Mouse (Mus musculus): ENCODE results near the gene Bysl. TPM values are rescaled to one million over a fixed set of nuclear protein-coding genes. Genes with fewer than 3 reads are reported as not detected.

Gene Bysl
- polyA plus RNA-seq, 1 experiment from 2014 or later = 26.5 TPM

DNA sequence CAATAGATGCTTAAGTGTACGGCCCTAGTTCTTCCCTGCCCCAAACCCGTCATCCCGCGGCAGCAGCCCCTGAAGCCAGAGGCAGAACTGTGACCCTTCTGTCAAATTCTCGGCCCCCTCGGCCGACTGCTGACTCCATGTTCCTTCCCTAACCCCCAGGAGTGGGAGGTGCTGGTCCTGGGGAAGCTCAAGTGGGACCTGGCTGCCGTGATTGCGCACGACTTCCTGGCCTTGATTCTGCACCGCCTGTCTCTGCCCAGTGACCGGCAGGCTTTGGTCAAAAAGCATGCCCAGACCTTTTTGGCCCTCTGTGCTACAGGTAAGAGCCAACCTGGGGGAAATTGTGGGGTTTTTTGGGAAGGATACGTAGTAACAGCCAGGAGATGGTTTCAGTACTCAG, 14.0 kb downstream of the Bysl start:
- peaks cover 56% of the 10 kb centered on the region for H3K36me3 ChIP-seq
- H3K4me3 ChIP-seq (replicated peaks) = peak overlapping the region; percentile 93
- H3K27me3 ChIP-seq = no peaks in the 10 kb centered on the region
- H3K27ac ChIP-seq = peak overlapping the region; percentile 98
- H3K4me1 ChIP-seq = peaks cover 58% of the 10 kb centered on the region
- H3K4me2 ChIP-seq = peak overlapping the region; percentile 86
- WGBS = 59% methylated on average over 13 of the region's 13 CpGs
- H3K9ac ChIP-seq = peak overlapping the region; percentile 91
- ATAC-seq (replicated peaks; ENCODE audit: low FRiP score) = no peak
- no peaks in the 10 kb centered on the region for H3K9me3 ChIP-seq (replicated peaks)

DNA sequence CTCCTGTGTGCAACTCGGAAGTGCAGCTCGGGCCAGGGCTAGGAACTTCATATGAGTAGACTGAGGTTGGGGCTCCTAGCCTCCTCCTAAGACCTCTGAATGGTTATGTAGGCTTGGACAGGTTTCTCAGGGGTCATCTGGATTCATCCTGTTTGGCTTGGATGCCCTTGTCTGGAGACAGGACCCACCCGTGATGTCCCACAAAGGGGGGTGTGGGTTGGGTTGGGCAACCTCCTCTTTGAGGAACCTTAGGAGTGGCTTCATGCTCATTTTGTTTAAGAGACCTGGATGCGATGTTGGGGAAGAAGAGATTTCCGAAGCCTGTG, 14.5 kb downstream of the Bysl start:
- Histone ChIP-seq H3K27me3 (no peaks in the 10 kb centered on the region), H3K4me2 (peak overlapping the region; percentile 86), H3K9me3 (replicated peaks) (no peaks in the 10 kb centered on the region), H3K4me1 (peaks cover 58% of the 10 kb centered on the region), H3K27ac (peak overlapping the region; percentile 98), H3K9ac (peak overlapping the region; percentile 91), H3K36me3 (peaks cover 51% of the 10 kb centered on the region), H3K4me3 (replicated peaks) (peak overlapping the region; percentile 93)
- 62% methylated on average over 5 of the region's 5 CpGs for WGBS
- ATAC-seq (replicated peaks; ENCODE audit: low FRiP score) = no peak

DNA sequence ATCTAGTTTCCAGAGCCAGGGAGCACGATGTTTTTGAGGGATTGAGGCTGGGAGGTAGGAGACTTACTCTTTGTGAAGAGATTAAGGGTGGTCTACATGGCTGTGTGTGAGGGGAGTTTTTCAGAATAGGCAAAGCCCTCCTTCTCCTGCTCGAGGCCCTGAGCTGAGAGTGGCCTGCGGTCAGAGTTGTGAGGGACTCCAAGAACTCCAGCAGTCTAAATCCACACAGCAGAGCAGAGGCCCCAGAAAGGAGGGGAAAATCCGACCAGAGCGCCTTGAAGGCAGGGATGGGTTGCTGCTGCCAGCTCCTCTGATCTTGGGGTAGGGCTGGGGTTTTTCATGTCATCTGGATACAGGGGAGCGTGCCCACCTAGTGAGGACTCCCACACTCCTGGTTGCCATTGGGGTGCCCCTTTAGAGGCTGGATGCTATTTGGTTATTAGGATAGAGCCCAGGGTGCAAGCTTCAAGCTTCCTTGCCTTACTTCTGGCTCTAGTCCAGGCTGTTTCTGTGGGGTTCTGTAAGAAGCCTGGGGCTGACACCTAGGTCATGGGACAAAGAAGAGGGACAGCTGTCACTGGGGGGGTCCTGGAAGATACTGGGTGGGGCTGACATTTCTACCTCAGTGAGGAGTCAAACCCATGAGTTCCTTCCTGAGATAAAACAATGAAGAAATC, 15.0 kb downstream of the Bysl start:
- H3K9me3 ChIP-seq (replicated peaks) = no peaks in the 10 kb centered on the region
- peak overlapping the region; percentile 86 for H3K4me2 ChIP-seq
- H3K36me3 ChIP-seq = peaks cover 46% of the 10 kb centered on the region
- no peaks in the 10 kb centered on the region for H3K27me3 ChIP-seq
- WGBS = 23% methylated on average over 6 of the region's 6 CpGs
- ATAC-seq (replicated peaks; ENCODE audit: low FRiP score) = no peak
- peaks cover 58% of the 10 kb centered on the region for H3K4me1 ChIP-seq
- peak overlapping the region; percentile 93 for H3K4me3 ChIP-seq (replicated peaks)
- peak overlapping the region; percentile 98 for H3K27ac ChIP-seq
- H3K9ac ChIP-seq = peak overlapping the region; percentile 91

DNA sequence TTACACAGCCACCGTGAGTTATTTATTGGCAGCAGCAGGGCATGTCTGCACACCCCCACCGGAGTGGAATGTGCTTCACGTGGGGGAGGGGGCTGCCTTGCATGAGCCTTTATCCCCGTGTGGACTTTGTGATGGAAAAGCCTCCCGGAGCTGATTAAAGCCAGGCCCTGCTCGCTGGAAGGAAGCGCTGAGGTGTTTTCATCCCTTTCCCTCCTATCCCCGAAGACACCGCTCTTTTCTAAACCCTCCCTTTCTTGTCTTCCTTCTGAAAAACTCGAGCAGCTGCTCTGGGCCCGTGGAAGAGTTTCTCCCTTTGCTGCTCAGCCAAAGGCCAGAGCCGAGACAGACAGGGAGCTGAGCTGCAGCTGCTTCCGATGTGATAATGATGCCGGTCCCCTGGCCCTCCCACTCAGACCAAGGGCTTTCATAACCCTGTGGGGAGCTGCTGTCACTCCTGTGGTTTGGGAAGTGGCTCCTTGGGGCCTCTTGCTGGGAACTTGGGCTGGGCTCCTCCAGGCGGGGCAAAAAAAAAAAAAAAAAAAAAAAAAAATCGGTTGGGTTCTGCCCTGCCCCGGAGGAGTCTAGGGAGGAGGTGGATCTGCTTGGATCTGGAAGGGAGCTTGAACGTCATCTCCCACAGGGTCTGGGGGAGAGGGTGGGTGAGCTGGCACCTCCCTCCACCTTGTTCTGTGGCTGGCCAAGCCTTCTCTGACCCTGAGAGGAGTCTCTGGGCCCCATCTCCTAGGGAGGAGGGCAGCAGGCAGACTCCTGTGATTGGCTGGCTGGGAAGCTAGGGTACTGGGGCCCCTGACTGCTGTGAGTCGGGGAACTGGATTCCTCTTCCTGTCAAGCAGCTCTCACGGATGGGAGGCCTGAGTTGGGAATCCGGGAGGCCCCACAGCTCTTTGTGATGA, 15.8 kb downstream of the Bysl start:
- under 1% methylated on average over 21 of the region's 21 CpGs for WGBS
- no peaks in the 10 kb centered on the region for H3K27me3 ChIP-seq
- peak overlapping the region; percentile 93 for H3K4me3 ChIP-seq (replicated peaks)
- peaks cover 38% of the 10 kb centered on the region for H3K36me3 ChIP-seq
- H3K9me3 ChIP-seq (replicated peaks) = no peaks in the 10 kb centered on the region
- peak overlapping the region; percentile 86 for H3K4me2 ChIP-seq
- ATAC-seq (replicated peaks; ENCODE audit: low FRiP score) = peak; percentile 75
- peaks cover 58% of the 10 kb centered on the region for H3K4me1 ChIP-seq
- peak overlapping the region; percentile 98 for H3K27ac ChIP-seq
- H3K9ac ChIP-seq = peak overlapping the region; percentile 91

DNA sequence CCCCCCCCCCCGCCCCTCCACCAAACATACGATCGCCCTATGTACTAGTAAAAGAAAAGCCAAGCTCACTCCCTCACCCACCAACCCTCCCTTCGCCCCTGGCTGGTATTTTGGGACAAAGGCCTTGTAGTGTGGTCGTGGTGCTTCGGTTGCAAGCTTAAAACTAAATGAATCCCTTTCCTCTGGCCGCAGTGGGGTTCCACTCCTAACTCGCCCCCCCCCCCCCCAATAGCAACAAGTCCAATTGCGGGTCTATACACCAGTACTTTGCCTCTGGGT, 16.4 kb downstream of the Bysl start:
- peaks cover 52% of the 10 kb centered on the region for H3K4me1 ChIP-seq
- ATAC-seq (replicated peaks; ENCODE audit: low FRiP score) = no peak

DNA sequence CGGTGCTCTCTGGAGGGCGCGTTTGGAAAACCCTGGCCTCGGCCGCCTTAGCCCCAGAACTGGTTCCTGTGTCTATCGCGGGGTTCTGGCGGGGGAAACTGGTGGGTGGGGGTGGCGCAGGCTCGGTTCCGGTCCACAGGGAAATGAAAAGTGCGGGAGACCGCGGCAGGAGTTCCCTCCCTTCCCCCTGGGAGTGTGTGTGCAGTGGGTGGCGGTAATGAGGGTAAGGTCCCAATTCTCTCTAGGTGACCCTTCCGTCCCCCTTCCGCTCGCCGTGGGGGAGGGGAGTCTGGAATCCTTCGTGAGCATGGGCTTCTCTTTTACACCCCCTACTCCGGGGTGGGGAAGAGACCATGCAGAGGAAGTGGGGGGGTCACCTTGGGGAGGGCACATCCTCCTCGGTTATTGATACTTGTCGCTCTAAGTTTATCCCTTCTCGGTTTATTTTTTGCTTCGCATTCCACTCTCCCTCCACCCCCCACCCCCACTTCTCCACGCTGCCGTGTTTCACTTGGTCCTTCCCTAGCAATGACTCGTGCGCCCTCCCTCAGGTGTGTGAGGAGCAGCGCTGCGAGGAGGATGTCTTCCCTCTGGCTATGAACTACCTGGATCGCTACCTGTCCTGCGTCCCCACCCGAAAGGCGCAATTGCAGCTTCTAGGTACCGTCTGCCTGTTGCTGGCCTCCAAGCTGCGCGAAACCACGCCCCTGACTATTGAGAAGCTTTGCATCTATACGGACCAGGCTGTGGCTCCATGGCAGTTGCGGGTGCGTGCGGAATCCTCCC, 16.9 kb downstream of the Bysl start:
- Histone ChIP-seq H3K9me3 (replicated peaks) (no peaks in the 10 kb centered on the region), H3K4me1 (peaks cover 47% of the 10 kb centered on the region), H3K36me3 (peaks cover 27% of the 10 kb centered on the region), H3K4me2 (peak overlapping the region; percentile 86), H3K27me3 (no peaks in the 10 kb centered on the region), H3K27ac (peak overlapping the region; percentile 98), H3K9ac (peak overlapping the region; percentile 91), H3K4me3 (replicated peaks) (peak overlapping the region; percentile 93)
- ATAC-seq (replicated peaks; ENCODE audit: low FRiP score) = no peak; the same call in 1 of the 2 replicates
- under 1% methylated on average over 43 of the region's 43 CpGs for WGBS

More for the DNA sequence above, 16.4 kb downstream of the Bysl start:
- peaks cover 32% of the 10 kb centered on the region for H3K36me3 ChIP-seq
- peak overlapping the region; percentile 91 for H3K9ac ChIP-seq
- H3K27me3 ChIP-seq = no peaks in the 10 kb centered on the region
- 0% methylated on average over 8 of the region's 9 CpGs for WGBS
- peak overlapping the region; percentile 98 for H3K27ac ChIP-seq
- H3K4me2 ChIP-seq = peak overlapping the region; percentile 86
- H3K4me3 ChIP-seq (replicated peaks) = peak overlapping the region; percentile 93
- no peaks in the 10 kb centered on the region for H3K9me3 ChIP-seq (replicated peaks)

DNA sequence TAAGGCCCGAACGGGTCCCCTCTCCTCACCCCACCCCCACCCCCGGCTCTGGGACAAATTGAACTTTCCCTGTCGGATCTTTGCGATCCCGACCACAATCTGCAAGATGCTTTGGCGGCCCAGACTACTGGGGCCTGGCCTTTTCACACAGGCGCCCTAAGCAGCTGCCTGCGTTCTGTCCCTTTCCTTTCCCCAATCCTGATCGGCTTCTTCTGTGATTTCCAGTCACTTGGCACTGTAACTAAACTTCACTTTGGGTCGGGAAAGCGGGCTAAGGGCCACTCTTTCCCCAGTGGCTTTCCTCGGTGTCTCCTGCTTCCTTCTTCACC, 17.5 kb downstream of the Bysl start:
- Histone ChIP-seq H3K27me3 (no peaks in the 10 kb centered on the region), H3K9me3 (replicated peaks) (no peaks in the 10 kb centered on the region), H3K4me1 (peaks cover 45% of the 10 kb centered on the region), H3K27ac (peak overlapping the region; percentile 98), H3K4me2 (peak overlapping the region; percentile 86), H3K4me3 (replicated peaks) (peak overlapping the region; percentile 93), H3K36me3 (peaks cover 21% of the 10 kb centered on the region), H3K9ac (peak overlapping the region; percentile 91)
- WGBS = under 1% methylated on average over 13 of the region's 13 CpGs
- ATAC-seq (replicated peaks; ENCODE audit: low FRiP score) = no peak

DNA sequence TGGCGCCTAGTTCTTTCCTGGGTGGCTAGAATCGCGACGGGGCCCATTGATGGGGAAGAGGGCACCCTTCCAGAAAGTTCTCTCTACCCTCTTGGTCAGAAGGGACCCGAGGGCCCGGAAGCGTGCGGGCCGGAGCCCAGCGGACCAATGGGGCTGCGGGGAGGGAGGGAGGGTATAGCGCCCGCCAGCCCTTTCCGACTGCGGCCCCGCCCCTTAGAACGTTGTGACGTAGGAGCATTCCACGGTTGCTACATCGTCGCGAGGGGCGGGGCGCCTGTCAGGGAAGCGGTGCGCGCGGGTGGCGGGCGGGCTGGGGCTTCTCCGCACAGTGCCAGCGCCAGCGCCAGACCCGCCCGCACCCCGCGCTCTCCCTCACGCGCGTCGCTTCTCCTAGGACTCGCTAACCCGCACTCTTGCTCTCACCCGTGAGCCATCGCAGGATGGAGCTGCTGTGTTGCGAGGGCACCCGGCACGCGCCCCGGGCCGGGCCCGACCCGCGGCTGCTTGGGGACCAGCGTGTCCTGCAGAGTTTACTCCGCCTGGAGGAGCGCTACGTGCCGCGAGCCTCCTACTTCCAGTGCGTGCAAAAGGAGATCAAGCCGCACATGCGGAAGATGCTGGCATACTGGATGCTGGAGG, 18.0 kb downstream of the Bysl start:
- peak overlapping the region; percentile 86 for H3K4me2 ChIP-seq
- H3K36me3 ChIP-seq = peaks cover 17% of the 10 kb centered on the region
- peak overlapping the region; percentile 93 for H3K4me3 ChIP-seq (replicated peaks)
- peak overlapping the region; percentile 98 for H3K27ac ChIP-seq
- no peaks in the 10 kb centered on the region for H3K27me3 ChIP-seq
- under 1% methylated on average over 62 of the region's 63 CpGs for WGBS
- H3K9me3 ChIP-seq (replicated peaks) = no peaks in the 10 kb centered on the region
- H3K9ac ChIP-seq = peak overlapping the region; percentile 91
- peak; percentile 80 for ATAC-seq (replicated peaks; ENCODE audit: low FRiP score)
- peaks cover 45% of the 10 kb centered on the region for H3K4me1 ChIP-seq

DNA sequence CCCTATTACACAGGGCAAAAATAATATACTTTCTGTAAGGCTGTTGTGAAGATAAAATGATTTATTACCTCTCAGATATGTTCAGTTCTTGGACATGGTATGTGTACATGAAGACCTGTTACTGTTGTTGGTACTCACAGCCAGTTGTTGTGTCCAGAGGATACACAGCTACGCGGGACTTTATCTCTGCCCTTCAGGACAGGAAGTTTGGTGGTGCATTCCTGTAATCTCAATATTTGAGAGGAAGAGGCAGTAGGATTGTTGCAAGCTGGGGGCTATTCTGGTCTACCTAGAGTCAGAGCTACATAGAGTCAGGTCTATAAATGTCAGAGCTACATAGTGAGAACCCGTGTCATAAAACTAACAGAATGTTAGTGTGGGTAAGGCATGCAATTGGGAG, 20.2 kb downstream of the Bysl start:
- H3K9me3 ChIP-seq (replicated peaks) = no peaks in the 10 kb centered on the region
- no peak overlapping the region for H3K27ac ChIP-seq
- H3K4me2 ChIP-seq = no peak overlapping the region
- no peak overlapping the region for H3K4me3 ChIP-seq (replicated peaks)
- no peak for ATAC-seq (replicated peaks; ENCODE audit: low FRiP score)
- H3K4me1 ChIP-seq = peaks cover 23% of the 10 kb centered on the region
- no peaks in the 10 kb centered on the region for H3K36me3 ChIP-seq
- H3K9ac ChIP-seq = no peak overlapping the region
- WGBS = 85% methylated on average over 3 of the region's 3 CpGs
- no peaks in the 10 kb centered on the region for H3K27me3 ChIP-seq

DNA sequence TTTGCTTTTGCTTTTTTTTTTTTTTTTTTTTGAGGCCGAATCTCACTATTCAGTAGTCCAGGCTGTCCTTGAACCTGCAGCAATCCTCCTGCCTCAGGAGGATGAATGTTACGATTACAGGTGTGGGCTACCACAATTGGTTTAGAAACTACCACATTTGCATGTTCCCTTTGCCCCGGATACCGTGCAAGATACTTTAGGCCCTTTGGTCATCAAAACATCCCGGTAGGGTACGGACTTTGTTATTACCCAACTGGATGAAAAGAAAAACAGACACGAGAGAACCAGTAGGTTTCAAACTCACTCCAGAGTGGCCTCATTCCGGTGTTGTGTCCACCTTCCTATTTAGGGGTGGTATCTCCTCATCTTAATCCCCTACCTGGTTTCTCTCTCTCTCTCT, 22.8 kb downstream of the Bysl start:
- Histone ChIP-seq H3K4me1 (peaks cover 9% of the 10 kb centered on the region; the same call in 1 of the 2 replicates), H3K27me3 (no peaks in the 10 kb centered on the region), H3K27ac (no peak overlapping the region), H3K4me3 (replicated peaks) (no peak overlapping the region), H3K4me2 (no peak overlapping the region), H3K9ac (no peak overlapping the region), H3K36me3 (no peaks in the 10 kb centered on the region), H3K9me3 (replicated peaks) (no peaks in the 10 kb centered on the region)
- no peak for ATAC-seq (replicated peaks; ENCODE audit: low FRiP score)
- 66% methylated on average over 8 of the region's 8 CpGs for WGBS

DNA sequence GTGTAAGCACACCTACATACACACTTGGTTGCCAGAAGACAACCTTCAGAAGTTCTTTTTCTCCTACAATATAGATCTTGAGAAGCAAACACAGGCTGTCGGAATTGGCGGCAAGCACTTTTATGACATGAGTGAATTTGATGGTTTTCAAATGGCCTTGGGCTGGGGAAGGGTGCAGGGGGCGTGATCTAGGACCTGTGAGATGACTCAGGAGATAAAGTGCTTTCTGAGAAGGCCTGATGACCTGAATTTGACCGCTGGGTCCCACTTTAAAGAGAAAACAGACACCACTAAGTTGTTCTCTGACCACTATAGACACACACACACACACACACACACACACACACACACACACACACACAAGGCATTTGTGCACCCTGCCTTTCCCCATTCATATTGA, 30.3 kb downstream of the Bysl start:
- Histone ChIP-seq H3K4me1 (no peaks in the 10 kb centered on the region), H3K9me3 (replicated peaks) (no peaks in the 10 kb centered on the region), H3K9ac (no peak overlapping the region), H3K27ac (no peak overlapping the region), H3K27me3 (no peaks in the 10 kb centered on the region), H3K4me2 (no peak overlapping the region), H3K36me3 (no peaks in the 10 kb centered on the region), H3K4me3 (replicated peaks) (no peak overlapping the region)
- 77% methylated on average over 4 of the region's 4 CpGs for WGBS
- ATAC-seq (replicated peaks; ENCODE audit: low FRiP score) = no peak

Data from kidney, embryonic 15.5 days (tissue).